11 mouse cellular contexts compared by ENCODE assay signal in genomic region chr1:136782261-136782660, GRCm38 (mm10).
DNase-seq lines count a peak whose midpoint lies in the region; ATAC-seq lines count a peak whose summit lies in the region.
"Had no signal": no experiment of that assay in that cellular context is flagged by ENCODE, and none has a peak within 500 bp of the region (broad histone marks: within the 10 kb centered on the region; RNA-seq: fewer than 3 reads in every experiment).

No protein-coding gene starts in this region.

- no peak for DNase-seq in liver, embryonic 13.5 days
- no peak for DNase-seq in liver, embryonic 11.5 days (ENCODE audit: low spot score)
- no peak for DNase-seq in gastrocnemius, postnatal 14 days
- DNase-seq in layer of hippocampus, postnatal 25 days (ENCODE audit: extremely low spot score in 1 of 2, low spot score in 1 of 2), result no peak

- no peaks in the 10 kb centered on the region for H3K27me3 ChIP-seq in liver, embryonic 13.5 days
- H3K27me3 ChIP-seq in liver, embryonic 11.5 days (replicated peaks; ENCODE audit: control insufficient read depth, insufficient read depth, low read length), result no peaks in the 10 kb centered on the region
- no peaks in the 10 kb centered on the region; the same call in 1 of the 2 replicates for H3K27me3 ChIP-seq in hindbrain, embryonic 16.5 days (replicated peaks; ENCODE audit: control insufficient read depth, insufficient read depth, low read length)
- no peaks in the 10 kb centered on the region for H3K27me3 ChIP-seq in lung, embryonic 16.5 days (ENCODE audit: control insufficient read depth, insufficient read depth, low read depth, low read length)
- no peaks in the 10 kb centered on the region for H3K27me3 ChIP-seq in stomach, embryonic 16.5 days (ENCODE audit: control insufficient read depth, insufficient read depth, low read length)

- ATAC-seq in liver, embryonic 13.5 days (ENCODE audit: low read depth), result no peak
- ATAC-seq in liver, embryonic 11.5 days (replicated peaks; ENCODE audit: low FRiP score), result no peak
- no peak; the same call in 1 of the 2 replicates for ATAC-seq in hindbrain, embryonic 16.5 days
- peak; percentile 87 for ATAC-seq in lung, embryonic 16.5 days (ENCODE audit: low read depth)
- peak; percentile 50; the same call in 1 of the 2 replicates for ATAC-seq in stomach, embryonic 16.5 days (ENCODE audit: insufficient read depth, low FRiP score)
- ATAC-seq in CD4-positive, CD25-positive, alpha-beta regulatory T cell, adult 4 months, result no peak

- WGBS in liver, embryonic 13.5 days (ENCODE audit: insufficient replicate concordance), result 54% methylated on average over 10 of the region's 10 CpGs
- WGBS in liver, embryonic 11.5 days, result 51% methylated on average over 10 of the region's 10 CpGs
- 8% methylated on average over 10 of the region's 10 CpGs for WGBS in hindbrain, embryonic 16.5 days
- WGBS in lung, embryonic 16.5 days, result 9% methylated on average over 10 of the region's 10 CpGs
- 12% methylated on average over 10 of the region's 10 CpGs for WGBS in stomach, embryonic 16.5 days

- H3K36me3 ChIP-seq in liver, embryonic 13.5 days, result no peaks in the 10 kb centered on the region
- no peaks in the 10 kb centered on the region for H3K36me3 ChIP-seq in liver, embryonic 11.5 days (ENCODE audit: control insufficient read depth, insufficient read depth, low read length)
- no peaks in the 10 kb centered on the region for H3K36me3 ChIP-seq in hindbrain, embryonic 16.5 days (ENCODE audit: control insufficient read depth, insufficient read depth, low read length)
- H3K36me3 ChIP-seq in lung, embryonic 16.5 days (ENCODE audit: control insufficient read depth, insufficient read depth, low read length), result no peaks in the 10 kb centered on the region
- no peaks in the 10 kb centered on the region for H3K36me3 ChIP-seq in stomach, embryonic 16.5 days (ENCODE audit: control insufficient read depth, insufficient read depth, low read length)
- H3K36me3 ChIP-seq: G1E had no signal

- H3K4me3 ChIP-seq in liver, embryonic 13.5 days (replicated peaks), result no peak overlapping the region
- H3K4me3 ChIP-seq in liver, embryonic 11.5 days (ENCODE audit: low read depth, low read length), result no peak overlapping the region
- peak overlapping the region; percentile 44 for H3K4me3 ChIP-seq in hindbrain, embryonic 16.5 days (ENCODE audit: low read length)
- peak overlapping the region; percentile 49 for H3K4me3 ChIP-seq in lung, embryonic 16.5 days (ENCODE audit: low read length)
- peak overlapping the region; percentile 35 for H3K4me3 ChIP-seq in stomach, embryonic 16.5 days (replicated peaks; ENCODE audit: low read length)
- H3K4me3 ChIP-seq: erythroblast, embryonic 14.5 days; myocyte had no signal

- H3K4me1 ChIP-seq in liver, embryonic 13.5 days (replicated peaks), result peaks cover 8% of the 10 kb centered on the region; the same call in 1 of the 2 replicates
- peaks cover 3% of the 10 kb centered on the region; the same call in 1 of the 2 replicates for H3K4me1 ChIP-seq in liver, embryonic 11.5 days (replicated peaks; ENCODE audit: control insufficient read depth, insufficient read depth, low read length)
- H3K4me1 ChIP-seq in hindbrain, embryonic 16.5 days (ENCODE audit: control insufficient read depth, insufficient read depth, low read depth, low read length), result peaks cover 16% of the 10 kb centered on the region
- peaks cover 15% of the 10 kb centered on the region; the same call in 1 of the 2 replicates for H3K4me1 ChIP-seq in lung, embryonic 16.5 days (replicated peaks; ENCODE audit: control insufficient read depth, insufficient read depth, low read length)
- no peaks in the 10 kb centered on the region for H3K4me1 ChIP-seq in stomach, embryonic 16.5 days (ENCODE audit: control insufficient read depth, insufficient read depth, low read length)

- H3K9me3 ChIP-seq in liver, embryonic 13.5 days (replicated peaks), result no peaks in the 10 kb centered on the region
- no peaks in the 10 kb centered on the region for H3K9me3 ChIP-seq in liver, embryonic 11.5 days (ENCODE audit: control insufficient read depth, low read length)
- H3K9me3 ChIP-seq in hindbrain, embryonic 16.5 days (ENCODE audit: control insufficient read depth, low read length), result no peaks in the 10 kb centered on the region
- no peaks in the 10 kb centered on the region for H3K9me3 ChIP-seq in lung, embryonic 16.5 days (ENCODE audit: control insufficient read depth, low read length)
- H3K9me3 ChIP-seq in stomach, embryonic 16.5 days (replicated peaks; ENCODE audit: control insufficient read depth, low read length), result no peaks in the 10 kb centered on the region

- intact Hi-C loops in gastrocnemius, postnatal 14 days (cut with DNase I; ENCODE audit: low total_unique reads), result no loop called here

- H3K27ac ChIP-seq in liver, embryonic 13.5 days, result no peak overlapping the region
- no peak overlapping the region for H3K27ac ChIP-seq in liver, embryonic 11.5 days (ENCODE audit: low read depth, low read length)
- no peak overlapping the region for H3K27ac ChIP-seq in hindbrain, embryonic 16.5 days (ENCODE audit: low read depth, low read length)
- H3K27ac ChIP-seq in lung, embryonic 16.5 days (ENCODE audit: low read length), result peak overlapping the region; percentile 70
- peak overlapping the region; percentile 63 for H3K27ac ChIP-seq in stomach, embryonic 16.5 days (ENCODE audit: low read length)

- H3K9ac ChIP-seq in liver, embryonic 13.5 days, result no peak overlapping the region
- no peak overlapping the region for H3K9ac ChIP-seq in liver, embryonic 11.5 days (ENCODE audit: low read depth, low read length)
- H3K9ac ChIP-seq in hindbrain, embryonic 16.5 days (ENCODE audit: low read depth, low read length), result no peak overlapping the region; the same call in 1 of the 2 replicates
- peak overlapping the region; percentile 53 for H3K9ac ChIP-seq in lung, embryonic 16.5 days (ENCODE audit: low read length)
- peak overlapping the region; percentile 58; the same call in 1 of the 2 replicates for H3K9ac ChIP-seq in stomach, embryonic 16.5 days (ENCODE audit: low read length)

- peak overlapping the region; percentile 37 for H3K4me2 ChIP-seq in liver, embryonic 13.5 days
- H3K4me2 ChIP-seq in liver, embryonic 11.5 days, result no peak overlapping the region; the same call in 1 of the 2 replicates
- peak overlapping the region; percentile 79 for H3K4me2 ChIP-seq in hindbrain, embryonic 16.5 days (ENCODE audit: low read length)
- H3K4me2 ChIP-seq in lung, embryonic 16.5 days (ENCODE audit: low read depth, low read length), result peak overlapping the region; percentile 66
- H3K4me2 ChIP-seq in stomach, embryonic 16.5 days (ENCODE audit: low read depth, low read length), result peak overlapping the region; percentile 56

Comparison
In these comparisons a context has a peak if more than half of its experiments do, and no peak if none do; other contexts are left out.
1. ATAC-seq: peak in lung, embryonic 16.5 days (single experiment) and stomach, embryonic 16.5 days (single experiment); none in liver, embryonic 13.5 days (single experiment), liver, embryonic 11.5 days (single experiment), hindbrain, embryonic 16.5 days (single experiment) and CD4-positive, CD25-positive, alpha-beta regulatory T cell, adult 4 months (single experiment).
2. H3K27ac ChIP-seq: peak in lung, embryonic 16.5 days (single experiment) and stomach, embryonic 16.5 days (single experiment); none in liver, embryonic 13.5 days (single experiment), liver, embryonic 11.5 days (single experiment) and hindbrain, embryonic 16.5 days (single experiment).
3. H3K4me3 ChIP-seq: peak in hindbrain, embryonic 16.5 days (single experiment), lung, embryonic 16.5 days (single experiment) and stomach, embryonic 16.5 days (single experiment); none in liver, embryonic 13.5 days (single experiment) and liver, embryonic 11.5 days (single experiment).
4. H3K9ac ChIP-seq: peak in lung, embryonic 16.5 days (single experiment) and stomach, embryonic 16.5 days (single experiment); none in liver, embryonic 13.5 days (single experiment), liver, embryonic 11.5 days (single experiment) and hindbrain, embryonic 16.5 days (single experiment).